Mouse (Mus musculus): ENCODE data around the gene Apmap. TPM values are rescaled to one million over a fixed set of nuclear protein-coding genes. Genes with fewer than 3 reads are reported as not detected.

The Apmap gene
- 23.9 TPM for total RNA-seq (2023)

DNA sequence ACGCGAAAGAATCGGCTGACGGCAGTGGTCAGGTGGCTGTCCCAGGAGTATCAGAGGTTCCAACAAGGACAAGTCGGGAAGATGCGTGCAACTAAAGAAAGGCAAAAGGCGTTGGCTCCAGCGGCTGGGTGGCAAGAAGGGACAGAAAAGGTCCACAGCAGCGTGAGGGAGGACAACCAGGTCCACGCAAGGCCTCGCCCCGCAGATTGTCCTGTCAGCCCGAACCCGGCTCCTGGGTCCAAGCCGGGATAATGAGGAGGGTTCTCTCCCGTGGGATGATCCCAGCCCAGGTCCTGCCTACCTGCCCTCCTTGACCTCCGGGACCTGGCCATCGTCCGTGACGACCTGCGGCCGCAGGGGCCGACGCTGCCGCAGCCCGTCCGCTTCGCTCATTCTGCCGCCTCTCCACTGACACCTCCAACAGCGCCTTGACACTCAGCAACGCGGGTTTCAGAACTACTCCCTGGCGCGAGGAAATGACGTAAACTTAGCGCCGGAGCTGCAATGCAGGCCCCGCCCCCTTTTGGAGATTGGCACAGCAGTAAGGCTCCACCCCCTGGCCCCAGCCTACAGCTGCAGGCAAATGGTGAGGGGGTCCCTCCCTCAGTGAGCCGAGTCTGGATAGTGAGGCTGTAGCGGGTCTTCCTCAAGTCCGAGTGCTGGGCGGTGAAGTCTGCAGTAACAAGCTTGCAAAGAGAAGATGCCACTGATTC lies at the start of gene Apmap:
TSS of gene Apmap (minus strand) at position 481 of the 713 bp plus-strand sequence.

DNA sequence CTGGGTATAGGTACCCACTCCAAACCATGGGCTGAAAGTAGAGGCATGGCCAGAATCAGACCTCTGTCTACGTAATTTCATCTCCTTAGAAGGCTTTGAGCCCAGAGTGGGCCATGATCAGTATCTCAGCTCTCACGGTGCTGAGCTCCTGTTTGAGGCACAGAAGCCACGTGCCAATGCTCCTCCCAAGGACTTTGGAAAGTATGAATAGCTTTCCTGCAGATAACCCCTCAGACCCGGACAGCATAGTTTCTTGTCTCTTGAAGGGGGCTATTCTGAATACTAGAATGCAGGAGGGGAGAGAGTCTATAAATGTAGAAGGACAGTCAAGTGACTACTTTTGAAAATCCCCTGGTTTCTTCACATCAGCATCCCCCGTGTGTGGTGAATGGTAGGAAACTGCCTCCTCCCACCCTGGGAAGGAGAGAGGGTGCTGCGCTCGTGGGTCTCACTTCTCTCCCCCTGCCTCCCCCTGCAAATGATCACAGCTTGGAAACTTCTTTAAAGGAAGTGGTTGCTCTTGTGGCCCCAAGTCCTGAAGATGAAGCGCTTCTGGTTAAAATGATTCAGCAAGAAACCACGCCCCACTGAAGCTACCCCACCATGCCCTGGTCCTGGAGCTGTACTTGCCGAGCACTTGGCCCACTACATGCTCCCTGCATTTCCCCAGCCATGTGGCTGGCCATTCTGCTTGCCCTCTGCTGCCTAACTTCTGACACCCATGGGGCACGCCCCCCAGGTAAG lies 38.3 kb downstream of the Apmap start, which contains the start of gene Cst7:
TSS of gene Cst7 (plus strand) at position 569 of the 744 bp plus-strand sequence.

Other genes with a start within 250 kb of the Apmap start
- gene 3300002I08Rik, start 245.8 kb downstream of the Apmap start, total RNA-seq (2023): 4.3 TPM
- gene Zfp442, start 157.1 kb downstream of the Apmap start, total RNA-seq (2023): 2.7 TPM
- 0.53 TPM for gene Zfp345, start 123.5 kb downstream of the Apmap start, total RNA-seq (2023)
- 8.2 TPM for gene Cst7, start 38.2 kb downstream of the Apmap start, total RNA-seq (2023)
- 35.6 TPM for gene Acss1, start 59.9 kb upstream of the Apmap start, total RNA-seq (2023)
- gene Vsx1, start 80.8 kb upstream of the Apmap start, total RNA-seq (2023): not detected
- 27.4 TPM for gene Entpd6, start 140.5 kb upstream of the Apmap start, total RNA-seq (2023)
- 62.8 TPM for gene Pygb, start 178.2 kb upstream of the Apmap start, total RNA-seq (2023)